Mouse (Mus musculus): ENCODE data around the gene Gsdma. TPM values are rescaled to one million over a fixed set of nuclear protein-coding genes. Genes with fewer than 3 reads are reported as not detected.

The Gsdma gene
- total and polyA plus RNA-seq, 3 experiments, result 0.62 to 1.2 TPM; not detected in 1

DNA sequence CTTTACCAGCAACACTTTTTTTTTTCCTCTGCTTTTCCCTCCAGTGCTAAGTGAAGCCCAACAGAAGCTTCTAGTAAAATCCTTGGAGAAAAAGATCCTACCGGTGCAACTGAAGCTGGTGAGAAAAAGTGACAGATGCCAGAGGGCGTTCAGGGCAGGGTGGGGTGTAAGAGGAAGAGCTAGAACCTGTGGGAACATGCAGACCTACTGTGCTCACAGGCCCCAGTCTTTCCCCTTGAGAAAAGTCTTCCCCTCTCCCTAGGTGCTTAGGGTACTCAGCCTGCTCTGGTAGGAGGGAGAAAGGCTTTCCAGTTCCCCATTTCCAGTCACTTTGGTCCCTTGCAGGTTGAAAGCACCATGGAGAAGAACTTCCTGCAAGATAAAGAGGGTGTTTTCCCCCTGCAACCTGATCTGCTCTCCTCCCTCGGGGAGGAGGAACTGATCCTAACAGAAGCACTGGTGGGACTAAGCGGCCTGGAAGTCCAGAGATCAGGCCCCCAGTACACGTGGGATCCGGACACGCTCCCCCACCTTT is 11.7 kb downstream of the Gsdma start:
- Histone ChIP-seq H3K4me1 (ENCODE audit: control insufficient read depth in 1 of 2, insufficient read depth in 2 of 2, low read length in 2 of 2) (peaks cover 18 to 37% of the 10 kb centered on the region in 2 experiments), H3K79me2 (ENCODE audit: control insufficient read depth, insufficient read depth, low read length, poor library complexity) (no peaks in the 10 kb centered on the region), H3K9ac (ENCODE audit: control insufficient read depth, low read depth, low read length, poor library complexity, severe bottlenecking) (0 out of 2 replicates have a peak overlapping the region, but pooled peaks have one; percentile 16), H3K27ac (ENCODE audit: control insufficient read depth, low read depth, low read length) (peak overlapping the region; percentile 38), H3K27me3 (ENCODE audit: control insufficient read depth in 1 of 2, insufficient read depth in 2 of 2, low read length in 2 of 2) (no peaks in the 10 kb centered on the region), H3K9me3 (replicated peaks; ENCODE audit: insufficient read depth, low read length) (no peaks in the 10 kb centered on the region), H3K36me3 (ENCODE audit: control insufficient read depth in 1 of 2, insufficient read depth in 2 of 2, low read length in 2 of 2) (peaks cover 0 to 23% of the 10 kb centered on the region in 2 experiments; a peak in 2 of 4 replicates), H3K4me3 (ENCODE audit: control insufficient read depth in 1 of 2, insufficient read depth in 1 of 2, low read depth in 2 of 2, low read length in 2 of 2) (no peak overlapping the region)
- TF ChIP-seq EP300 (IDR thresholded peaks at IDR 0.05; ENCODE audit: low read depth in 1 of 2, low read length in 2 of 2), result peak; percentile 43 to 52; a peak in 3 of 4 replicates
- TF ChIP-seq USF2 (IDR thresholded peaks at IDR 0.05; ENCODE audit: borderline replicate concordance in 1 of 2, insufficient read depth in 1 of 2, low read depth in 1 of 2, low read length in 2 of 2), result no peak
- TF ChIP-seq MAX (IDR thresholded peaks at IDR 0.05; ENCODE audit: low read length), result peak; percentile 25; the same call in 1 of the 2 replicates
- TF ChIP-seq TAL1 (IDR thresholded peaks at IDR 0.05; ENCODE audit: low read length), result 0 out of 2 replicates have a peak, but pooled peaks have one; percentile 3
- no peak for TF ChIP-seq MXI1 (IDR thresholded peaks at IDR 0.05; ENCODE audit: low read depth, low read length)
- no peak for TF ChIP-seq NRF1 (IDR thresholded peaks at IDR 0.05; ENCODE audit: insufficient read depth, low read depth, low read length, poor library complexity, severe bottlenecking)
- TF ChIP-seq ETS1 (IDR thresholded peaks at IDR 0.05; ENCODE audit: low read depth, low read length), result peak; percentile 16; the same call in 1 of the 2 replicates
- peak; percentile 50; the same call in 1 of the 2 replicates for TF ChIP-seq GATA1 (IDR thresholded peaks at IDR 0.05; ENCODE audit: low read depth, low read length)
- no peak for TF ChIP-seq MAZ (IDR thresholded peaks at IDR 0.05; ENCODE audit: low read depth, low read length)
- TF ChIP-seq SMC3 (IDR thresholded peaks at IDR 0.05; ENCODE audit: low read depth, low read length), result no peak
- peak; percentile 50 for TF ChIP-seq SIN3A (IDR thresholded peaks at IDR 0.05; ENCODE audit: low read length)
- no peak for TF ChIP-seq JUND (IDR thresholded peaks at IDR 0.05; ENCODE audit: low read depth, low read length)
- TF ChIP-seq POLR2A (IDR thresholded peaks at IDR 0.05; ENCODE audit: control insufficient read depth in 1 of 2, insufficient read depth in 1 of 2, low read depth in 1 of 2, low read length in 2 of 2, poor library complexity in 1 of 2), result peak in 1 of 2 experiments; percentile 24; a peak in 1 of 4 replicates
- peak; percentile 27; the same call in 1 of the 2 replicates for TF ChIP-seq MYC (IDR thresholded peaks at IDR 0.05; ENCODE audit: low read depth, low read length)
- TF ChIP-seq RCOR1 (IDR thresholded peaks at IDR 0.05; ENCODE audit: low read depth, low read length), result peak; percentile 31; the same call in 1 of the 2 replicates
- no peak for TF ChIP-seq CHD2 (IDR thresholded peaks at IDR 0.05; ENCODE audit: low read length)
- peak; percentile 96 for TF ChIP-seq ZKSCAN1 (IDR thresholded peaks at IDR 0.05; ENCODE audit: low read depth, low read length)
- DNase-seq (ENCODE audit: low read depth, low spot score), result peak; percentile 75

DNA sequence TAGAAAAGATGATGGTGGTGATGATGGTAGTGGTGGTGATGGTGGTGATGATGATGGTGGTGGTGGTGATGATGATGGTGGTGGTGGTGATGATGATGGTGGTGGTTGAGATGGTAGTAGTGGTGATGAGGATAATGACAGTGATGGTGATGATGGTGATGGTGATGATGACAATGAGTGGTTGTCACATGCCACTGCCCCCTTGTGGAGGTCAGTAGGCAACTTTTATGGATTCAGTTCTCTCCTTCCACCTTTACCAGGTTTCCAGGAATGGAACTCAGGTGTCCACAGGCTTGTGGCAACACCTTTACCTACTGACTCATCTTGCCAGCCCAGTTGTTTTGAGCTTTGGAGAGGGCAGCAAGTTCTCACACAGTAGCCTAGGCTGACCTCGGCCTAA is 15.9 kb downstream of the Gsdma start:
- peaks cover 24% of the 10 kb centered on the region for H3K79me2 ChIP-seq (ENCODE audit: control insufficient read depth, insufficient read depth, low read length, poor library complexity)
- H3K9ac ChIP-seq (ENCODE audit: control insufficient read depth, low read depth, low read length, poor library complexity, severe bottlenecking), result no peak overlapping the region
- H3K4me1 ChIP-seq (ENCODE audit: control insufficient read depth in 1 of 2, insufficient read depth in 2 of 2, low read length in 2 of 2), result peaks cover 9 to 25% of the 10 kb centered on the region in 2 experiments
- H3K27me3 ChIP-seq (ENCODE audit: control insufficient read depth in 1 of 2, insufficient read depth in 2 of 2, low read length in 2 of 2), result no peaks in the 10 kb centered on the region
- H3K4me3 ChIP-seq (ENCODE audit: control insufficient read depth in 1 of 2, insufficient read depth in 1 of 2, low read depth in 2 of 2, low read length in 2 of 2), result no peak overlapping the region
- no peak for DNase-seq (ENCODE audit: low read depth, low spot score)
- H3K27ac ChIP-seq (ENCODE audit: control insufficient read depth, low read depth, low read length), result no peak overlapping the region
- H3K9me3 ChIP-seq (replicated peaks; ENCODE audit: insufficient read depth, low read length), result no peaks in the 10 kb centered on the region
- peaks cover 3 to 31% of the 10 kb centered on the region in 2 experiments; a peak in 3 of 4 replicates for H3K36me3 ChIP-seq (ENCODE audit: control insufficient read depth in 1 of 2, insufficient read depth in 2 of 2, low read length in 2 of 2)
- no peak for TF ChIP-seq UBTF (IDR thresholded peaks at IDR 0.05; ENCODE audit: borderline replicate concordance, insufficient read depth, low read depth, low read length)
- peak; percentile 36 for TF ChIP-seq SMC3 (IDR thresholded peaks at IDR 0.05; ENCODE audit: low read depth, low read length)
- TF ChIP-seq CTCF (IDR thresholded peaks at IDR 0.05 in 2 of 3, conservative IDR thresholded peaks at IDR 0.05 in 1 of 3; ENCODE audit: control insufficient read depth in 1 of 3, insufficient read depth in 1 of 3, low read depth in 2 of 3, low read length in 3 of 3, poor library complexity in 1 of 3, severe bottlenecking in 1 of 3), result peak; percentile 32 to 52 (median 40); a peak in 5 of 6 replicates

Measured in MEL (cell line).